Comparison of ENCODE assay signal across 18 mouse cellular contexts in the genomic region with DNA sequence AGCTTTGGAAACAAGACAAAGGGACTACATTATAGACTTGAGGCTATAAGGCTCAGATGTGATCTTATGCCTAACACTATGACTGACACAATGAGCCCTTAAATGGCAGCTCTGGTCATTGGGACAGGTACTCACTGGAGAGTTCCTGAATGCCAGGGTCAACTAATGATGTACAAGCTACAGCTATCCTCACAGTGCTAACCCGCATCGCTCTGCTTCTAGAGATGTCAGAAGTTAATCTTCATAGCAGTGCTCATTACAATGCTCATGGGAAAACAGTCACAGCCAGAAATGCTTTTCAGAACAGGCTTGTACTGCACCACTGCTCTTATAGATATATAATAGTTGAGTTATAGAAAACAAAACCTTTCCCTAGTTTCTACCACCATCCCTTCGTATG.
"Had no signal": no experiment of that assay in that cellular context is flagged by ENCODE, and none has a peak within 500 bp of the region (broad histone marks: within the 10 kb centered on the region; RNA-seq: fewer than 3 reads in every experiment).

No protein-coding gene starts in this region.

- DNase-seq: liver, embryonic 13.5 days; liver, postnatal 0 days; lung, adult 2 months; lung, postnatal 14 days; lung, postnatal 36 days; right cerebral cortex, postnatal 14 days; thymus, adult 2 months; thymus, postnatal 25 days; thymus, postnatal 4 days had no signal

- H3K27ac ChIP-seq: liver, embryonic 13.5 days; liver, embryonic 15.5 days; lung, embryonic 15.5 days; macrophage; midbrain, embryonic 15.5 days; neural tube, embryonic 12.5 days; stomach, embryonic 15.5 days; stomach, postnatal 0 days had no signal

- H3K4me1 ChIP-seq: liver, embryonic 13.5 days; liver, embryonic 15.5 days; lung, embryonic 15.5 days; megakaryocyte, embryonic 14.5 days; stomach, embryonic 15.5 days had no signal

- H3K4me3 ChIP-seq: liver, embryonic 13.5 days; liver, embryonic 15.5 days; lung, embryonic 15.5 days; megakaryocyte, embryonic 14.5 days; midbrain, embryonic 15.5 days; neural tube, embryonic 12.5 days; stomach, embryonic 15.5 days had no signal

- ATAC-seq: liver, postnatal 0 days; lung, postnatal 0 days; midbrain, embryonic 15.5 days had no signal

- H3K36me3 ChIP-seq: liver, embryonic 13.5 days; liver, embryonic 15.5 days; lung, embryonic 15.5 days; midbrain, embryonic 15.5 days; neural tube, embryonic 12.5 days; stomach, embryonic 15.5 days had no signal

- H3K4me2 ChIP-seq: liver, embryonic 13.5 days; liver, embryonic 15.5 days; lung, embryonic 15.5 days; midbrain, embryonic 15.5 days; neural tube, embryonic 12.5 days; stomach, embryonic 15.5 days had no signal

- H3K9me3 ChIP-seq: liver, embryonic 13.5 days; liver, embryonic 15.5 days; lung, embryonic 15.5 days; midbrain, embryonic 15.5 days; neural tube, embryonic 12.5 days; stomach, embryonic 15.5 days had no signal

- H3K9ac ChIP-seq: liver, embryonic 13.5 days; liver, embryonic 15.5 days; liver, postnatal 0 days; lung, embryonic 15.5 days; midbrain, embryonic 15.5 days; neural tube, embryonic 12.5 days; stomach, embryonic 15.5 days had no signal

- H3K27me3 ChIP-seq: liver, embryonic 13.5 days; liver, embryonic 15.5 days; lung, embryonic 15.5 days; megakaryocyte, embryonic 14.5 days; midbrain, embryonic 15.5 days; neural tube, embryonic 12.5 days; stomach, embryonic 15.5 days had no signal
